Mouse (Mus musculus): ENCODE measurements around the gene 9430038I01Rik.
A peak's percentile ranks its signal among the peaks of the same experiment; 100 is the strongest.
"Not testable (repeated sequence)": the region's sequence is repeated elsewhere in the genome, so short reads cannot be mapped to it uniquely, and the experiment has no call there.

9430038I01Rik gene

GRCm38 (mm10) chr7:137410337-137411197 is at the start of gene 9430038I01Rik:
Gene 9430038I01Rik (minus strand): TSS chr7:137410762.
- DNase-seq (ENCODE audit: low read depth, low spot score): peak; percentile 95

- no peak for DNase-seq (ENCODE audit: low read depth, low spot score)
Measured at GRCm38 (mm10) chr7:137445321-137445720, 34.8 kb upstream of the 9430038I01Rik start.

- DNase-seq (ENCODE audit: low read depth, low spot score): no peak
Measured at GRCm38 (mm10) chr7:137442951-137443350, 32.4 kb upstream of the 9430038I01Rik start.

- not testable (repeated sequence) for DNase-seq (ENCODE audit: low read depth, low spot score)
Measured at GRCm38 (mm10) chr7:137438962-137439361, 28.4 kb upstream of the 9430038I01Rik start.

- DNase-seq (ENCODE audit: low read depth, low spot score): peak; percentile 39
Measured at GRCm38 (mm10) chr7:137438179-137438550, 27.6 kb upstream of the 9430038I01Rik start.

GRCm38 (mm10) chr7:137437440-137438178 is 27.0 kb upstream of the 9430038I01Rik start, which contains the start of gene Glrx3:
Gene Glrx3 (plus strand): TSS chr7:137437614.
- peak; percentile 94 for DNase-seq (ENCODE audit: low read depth, low spot score)

- no peak for DNase-seq (ENCODE audit: low read depth, low spot score)
Measured at GRCm38 (mm10) chr7:137436901-137437300, 26.3 kb upstream of the 9430038I01Rik start.

- DNase-seq (ENCODE audit: low read depth, low spot score): no peak
Measured at GRCm38 (mm10) chr7:137431769-137432603, 21.4 kb upstream of the 9430038I01Rik start.

GRCm38 (mm10) chr7:137426693-137427092 is 16.1 kb upstream of the 9430038I01Rik start:
- DNase-seq (ENCODE audit: low read depth, low spot score): no peak

- no peak for DNase-seq (ENCODE audit: low read depth, low spot score)
Measured at GRCm38 (mm10) chr7:137421236-137421635, 10.7 kb upstream of the 9430038I01Rik start.

- no peak for DNase-seq (ENCODE audit: low read depth, low spot score)
Measured at GRCm38 (mm10) chr7:137420550-137420949, 10.0 kb upstream of the 9430038I01Rik start.

GRCm38 (mm10) chr7:137414710-137415109 is 4.1 kb upstream of the 9430038I01Rik start:
- DNase-seq (ENCODE audit: low read depth, low spot score): no peak

GRCm38 (mm10) chr7:137407428-137408058 is 3.0 kb downstream of the 9430038I01Rik start:
- no peak for DNase-seq (ENCODE audit: low read depth, low spot score)

- DNase-seq (ENCODE audit: low read depth, low spot score): peak; percentile 11
Measured at GRCm38 (mm10) chr7:137404146-137404545, 6.4 kb downstream of the 9430038I01Rik start.

GRCm38 (mm10) chr7:137398973-137399372 is 11.6 kb downstream of the 9430038I01Rik start:
- no peak for DNase-seq (ENCODE audit: low read depth, low spot score)

GRCm38 (mm10) chr7:137397361-137397910 is 13.1 kb downstream of the 9430038I01Rik start:
- DNase-seq (ENCODE audit: low read depth, low spot score): no peak

GRCm38 (mm10) chr7:137395421-137395820 is 15.1 kb downstream of the 9430038I01Rik start:
- DNase-seq (ENCODE audit: low read depth, low spot score): no peak

- no peak for DNase-seq (ENCODE audit: low read depth, low spot score)
Measured at GRCm38 (mm10) chr7:137387863-137388262, 22.7 kb downstream of the 9430038I01Rik start.

- no peak for DNase-seq (ENCODE audit: low read depth, low spot score)
Measured at GRCm38 (mm10) chr7:137374996-137375395, 35.6 kb downstream of the 9430038I01Rik start.

GRCm38 (mm10) chr7:137371770-137372169 is 38.8 kb downstream of the 9430038I01Rik start:
- DNase-seq (ENCODE audit: low read depth, low spot score): no peak

- peak; percentile 4 for DNase-seq (ENCODE audit: low read depth, low spot score)
Measured at GRCm38 (mm10) chr7:137370175-137370574, 40.4 kb downstream of the 9430038I01Rik start.
